Mouse (Mus musculus): ENCODE measurements around the gene Pde9a.

The Pde9a gene

DNA sequence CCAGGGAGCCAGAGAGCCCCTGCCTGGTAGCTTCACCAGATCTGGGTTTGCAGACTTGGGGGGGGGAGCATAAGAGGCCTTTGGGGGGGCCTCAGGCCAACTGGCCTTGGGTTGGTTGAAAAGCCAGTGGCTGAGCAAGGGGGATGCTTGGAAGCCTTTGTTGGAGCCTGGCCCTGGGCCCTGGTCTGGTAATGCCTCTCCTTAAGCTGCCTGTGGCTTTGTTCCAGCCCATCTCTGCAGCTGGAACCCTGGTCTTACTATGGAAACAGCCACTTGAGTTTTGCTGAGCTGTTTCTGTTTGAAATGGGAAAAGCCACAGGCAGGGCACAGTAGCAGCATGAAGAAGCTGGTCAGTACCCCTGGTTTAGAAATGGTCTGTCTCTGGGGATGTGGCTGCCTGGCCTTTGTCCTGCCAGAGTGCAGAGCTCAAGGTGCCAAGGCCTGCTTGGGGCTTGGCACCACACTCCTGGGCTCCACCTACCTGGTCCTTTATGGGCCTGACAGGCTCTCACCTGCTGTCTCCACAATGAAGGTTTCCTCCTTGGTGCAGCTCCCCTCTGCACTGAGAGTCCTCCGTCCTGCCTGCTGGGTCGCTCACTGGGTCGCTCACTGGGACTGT, 3.5 kb downstream of the Pde9a start:
- no peak for DNase-seq

GRCm38 (mm10) chr17:31391462-31391861, 5.5 kb downstream of the Pde9a start:
- no peak for DNase-seq

DNA sequence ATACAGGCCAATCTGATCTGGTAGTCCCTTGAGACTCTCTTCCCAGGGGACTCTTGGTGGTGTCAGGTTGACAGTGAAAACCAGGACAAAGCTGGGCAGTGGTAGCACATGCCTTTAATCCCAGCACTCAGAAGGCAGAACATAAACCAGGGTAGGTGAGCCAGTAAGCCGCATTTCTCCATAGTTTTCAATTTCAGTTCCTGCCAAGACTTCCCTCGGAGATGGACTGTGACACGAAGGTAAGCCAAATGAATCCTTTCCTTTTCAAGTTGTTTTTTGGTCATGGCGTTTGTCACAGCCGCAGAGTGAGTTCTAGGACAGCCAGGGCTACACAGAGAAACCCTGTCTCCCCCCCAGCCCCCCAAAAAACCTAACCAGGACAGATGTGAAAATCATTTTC, 6.0 kb downstream of the Pde9a start:
- no peak for DNase-seq

DNA sequence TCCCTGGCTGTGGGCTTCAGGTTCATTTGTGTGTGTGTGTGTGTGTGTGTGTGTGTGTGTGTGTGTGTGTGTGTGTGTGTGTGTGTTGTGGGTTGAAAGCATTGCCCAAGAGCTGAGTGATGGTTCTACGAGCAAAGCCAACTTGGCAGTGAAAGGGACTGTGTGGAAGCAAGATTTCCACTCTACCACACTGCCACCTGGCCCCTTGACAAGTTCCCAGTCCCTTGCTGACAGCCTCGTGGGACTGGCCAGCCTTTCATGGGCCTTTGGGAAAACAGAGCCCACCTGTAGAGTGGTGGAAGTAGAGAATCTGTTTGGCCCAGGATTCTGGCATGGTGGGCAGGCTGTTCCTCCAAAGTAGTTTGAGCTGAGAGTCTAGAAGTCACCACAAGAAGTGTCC, 7.8 kb downstream of the Pde9a start:
- peak in 1 of 2 experiments; percentile 64 for DNase-seq

GRCm38 (mm10) chr17:31400294-31400693, 14.3 kb downstream of the Pde9a start:
- DNase-seq = no peak

GRCm38 (mm10) chr17:31401160-31401559, 15.2 kb downstream of the Pde9a start:
- DNase-seq = no peak

DNA sequence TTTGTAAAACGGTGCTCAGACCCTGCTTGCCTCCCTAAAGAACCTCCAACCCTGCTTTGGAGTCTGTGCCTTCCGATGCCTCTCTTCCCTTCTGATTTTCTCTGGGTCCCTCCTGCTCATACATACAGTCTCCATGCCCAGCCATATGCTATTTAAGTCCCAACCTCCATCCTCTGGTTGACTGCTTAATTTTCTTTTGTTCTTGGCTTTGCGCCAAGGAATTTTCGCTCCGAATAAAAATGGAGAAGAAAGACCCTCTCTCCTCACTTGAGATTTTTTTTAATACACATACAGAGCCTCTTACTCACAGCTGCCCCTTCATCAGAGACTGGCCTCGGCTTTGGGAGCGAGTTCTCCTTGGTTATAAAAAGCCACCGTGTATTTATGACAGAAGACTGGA, 16.7 kb downstream of the Pde9a start:
- no peak for DNase-seq

GRCm38 (mm10) chr17:31405694-31406227, 19.8 kb downstream of the Pde9a start:
- DNase-seq = no peak

- DNase-seq = peak in 1 of 2 experiments; percentile 48
Measured at GRCm38 (mm10) chr17:31409741-31410350, 23.8 kb downstream of the Pde9a start.

GRCm38 (mm10) chr17:31415258-31415657, 29.2 kb downstream of the Pde9a start:
- DNase-seq = no peak

GRCm38 (mm10) chr17:31418804-31419597, 33.0 kb downstream of the Pde9a start:
- peak; percentile 84 to 85 for DNase-seq

DNA sequence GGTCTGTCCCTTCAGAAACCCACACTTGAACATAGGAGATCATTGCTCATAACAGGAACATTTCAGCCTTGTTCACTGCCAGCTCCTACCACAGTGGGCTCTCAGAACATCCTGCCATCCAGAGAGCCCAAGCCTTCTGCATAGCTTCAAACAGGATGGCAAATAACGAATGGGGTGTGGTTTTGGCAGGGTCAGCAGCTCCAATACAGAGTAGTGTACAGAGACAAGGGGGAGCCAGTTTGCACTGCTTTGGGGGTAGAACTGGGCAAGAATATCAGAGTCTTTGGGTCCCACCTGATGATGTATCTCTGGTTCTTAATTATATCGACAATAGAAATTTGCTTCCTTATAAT, 33.6 kb downstream of the Pde9a start:
- DNase-seq = no peak

- DNase-seq = no peak
Measured at GRCm38 (mm10) chr17:31419995-31420394, 34.0 kb downstream of the Pde9a start.

DNA sequence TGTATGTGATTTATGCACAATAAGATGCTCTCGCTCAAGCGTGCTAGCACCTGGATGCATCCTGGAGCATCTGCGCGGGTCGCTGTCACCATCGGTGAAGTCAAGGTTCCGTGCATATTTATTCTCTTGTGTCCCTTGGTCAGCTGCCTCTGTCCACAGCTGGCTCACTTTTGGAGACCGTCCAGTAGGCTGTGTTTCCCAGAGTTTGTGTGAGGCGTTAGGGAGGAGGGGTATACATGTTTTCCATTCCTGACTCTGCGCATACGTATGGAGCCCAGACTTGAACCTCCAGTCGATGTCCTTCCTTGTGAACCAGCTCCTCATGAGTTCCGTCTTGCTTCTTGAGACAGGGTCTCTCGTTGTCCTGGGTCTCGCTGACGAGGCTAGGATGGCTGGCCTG, 34.6 kb downstream of the Pde9a start:
- no peak for DNase-seq

DNA sequence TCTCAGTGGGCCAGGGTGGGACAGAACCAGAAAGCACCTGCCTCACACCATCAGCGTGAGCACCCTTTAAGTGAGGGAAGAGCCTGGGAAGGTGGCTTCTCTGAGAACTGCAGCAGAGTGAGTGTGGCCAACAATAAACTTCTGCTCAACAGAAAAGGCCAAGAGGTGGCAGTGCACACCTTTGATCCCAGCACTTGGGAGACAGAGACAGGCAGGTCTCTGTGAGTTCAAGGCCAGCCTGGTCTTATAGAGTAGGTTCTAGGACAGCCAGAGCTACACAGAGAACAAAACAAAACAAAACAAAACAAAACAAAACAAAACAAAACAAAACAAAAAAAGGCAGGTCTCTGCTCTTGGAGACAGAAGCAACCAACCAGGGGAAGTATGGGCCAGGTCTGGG, 36.4 kb downstream of the Pde9a start:
- DNase-seq = no peak

DNA sequence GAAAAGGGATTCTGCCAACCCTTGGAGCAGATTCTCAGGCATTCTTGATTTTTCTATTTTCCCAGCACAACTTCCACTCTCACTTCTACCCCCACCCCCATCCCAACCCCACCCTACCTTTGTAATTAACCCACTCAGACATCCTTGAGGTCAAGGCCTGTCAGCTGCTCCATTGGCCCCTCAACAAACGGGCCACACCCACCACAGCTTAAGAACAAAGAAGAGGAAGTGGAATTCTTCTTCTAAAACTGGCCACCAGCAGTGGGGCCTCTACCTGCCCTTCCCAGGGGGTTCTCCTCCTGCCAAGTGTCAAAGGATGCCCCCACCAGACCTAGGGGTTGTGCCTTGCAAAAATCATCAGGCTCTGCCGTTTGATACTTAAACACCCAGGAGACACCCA, 37.0 kb downstream of the Pde9a start:
- no peak for DNase-seq

DNA sequence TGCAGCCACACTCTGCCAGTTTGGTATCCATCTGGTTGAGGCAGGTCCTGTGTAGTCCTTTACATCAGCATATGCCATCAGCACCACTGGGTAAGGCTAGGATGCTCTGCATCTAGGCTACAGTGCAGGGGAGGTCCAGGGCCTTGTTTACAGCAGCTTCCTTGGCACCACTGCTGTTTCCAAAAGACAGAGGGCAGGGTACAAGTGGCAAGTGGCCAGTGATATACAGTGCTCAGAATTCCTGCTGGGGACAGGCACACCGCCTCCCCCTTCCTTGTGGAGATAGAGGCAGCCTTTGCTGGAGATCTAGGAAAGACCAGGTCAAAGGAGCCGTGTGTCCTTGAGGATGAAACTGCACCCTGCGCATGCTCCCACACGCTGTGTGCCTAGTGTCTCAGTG, 38.3 kb downstream of the Pde9a start:
- no peak for DNase-seq

DNA sequence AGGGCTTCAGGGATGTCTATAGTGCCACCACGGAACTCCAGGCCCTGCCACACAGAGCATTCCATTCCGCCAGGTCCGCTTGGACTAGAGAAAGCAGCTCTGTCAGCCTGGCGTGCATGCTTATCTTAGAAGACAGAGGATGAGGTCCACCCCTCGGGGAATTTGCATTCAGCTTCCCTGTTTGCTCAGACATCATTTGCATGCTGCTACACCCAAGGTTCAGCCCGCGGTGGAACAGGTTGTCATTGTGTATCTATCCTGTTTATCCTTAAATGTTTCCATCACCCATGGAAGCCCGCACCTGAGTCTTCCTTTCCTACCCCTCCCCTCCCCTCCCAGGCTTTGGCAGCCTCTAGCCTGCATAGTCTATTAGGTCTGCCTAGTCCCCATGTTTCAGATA, 38.8 kb downstream of the Pde9a start:
- no peak for DNase-seq

DNA sequence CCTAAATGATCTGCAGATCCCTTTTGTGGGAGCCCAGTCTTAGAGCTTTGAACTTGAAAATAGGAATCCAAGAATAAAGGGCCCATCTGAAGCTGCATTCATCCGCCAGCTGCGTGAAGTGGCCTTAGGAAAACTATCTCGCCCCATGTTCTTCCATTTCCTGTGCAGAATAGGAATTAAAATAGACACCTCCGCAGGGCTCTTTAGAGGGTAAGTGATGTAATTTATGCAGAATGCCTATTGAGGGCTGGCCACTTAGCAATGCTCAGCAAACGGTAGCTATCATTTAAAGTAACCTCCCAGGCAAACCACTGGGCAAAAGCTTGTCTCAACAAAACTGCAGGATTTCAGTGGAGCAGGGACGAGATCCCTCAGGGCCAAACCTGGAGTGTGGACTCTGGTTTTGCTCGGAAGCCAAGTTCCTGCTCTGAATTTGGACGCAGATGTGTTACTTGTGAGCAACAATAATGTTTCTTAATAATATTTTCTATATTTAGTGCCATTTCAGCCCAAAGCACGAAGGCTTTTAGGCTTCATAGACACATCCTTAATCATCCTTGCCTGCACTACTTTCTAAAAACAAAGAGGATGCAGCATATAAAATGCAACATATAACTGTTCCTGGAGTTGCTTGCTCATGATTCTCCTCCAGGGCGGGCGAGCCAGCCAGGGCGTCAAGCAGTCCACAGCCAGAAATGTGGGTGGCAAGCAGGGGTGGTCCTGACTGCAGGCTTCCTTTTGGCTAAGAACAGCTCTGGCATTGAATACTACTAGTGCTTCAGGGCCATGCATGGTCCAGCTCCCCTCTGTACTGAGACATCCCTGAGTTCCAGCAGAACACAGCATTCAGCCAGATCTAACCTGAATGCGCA, 40.1 kb downstream of the Pde9a start:
- no peak for DNase-seq

DNA sequence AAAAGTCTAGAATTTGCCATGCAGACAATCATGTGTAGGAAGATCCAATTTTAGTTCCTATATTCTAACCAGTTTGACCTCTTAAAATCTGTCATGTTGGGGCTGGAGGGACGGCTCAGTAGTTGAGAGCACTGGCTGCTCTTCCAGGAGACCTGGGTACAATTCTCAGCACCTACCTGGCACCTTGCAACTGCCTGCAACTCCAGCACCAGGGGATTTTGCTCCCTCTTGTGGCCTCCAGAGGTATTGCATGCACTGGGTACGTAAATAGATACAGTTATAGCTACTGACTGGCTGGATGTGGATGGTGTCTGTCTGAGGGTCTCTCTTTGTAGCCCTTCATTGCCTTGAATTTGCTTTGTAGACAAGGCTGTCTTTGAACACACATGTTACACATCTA, 43.4 kb downstream of the Pde9a start:
- no peak for DNase-seq

DNA sequence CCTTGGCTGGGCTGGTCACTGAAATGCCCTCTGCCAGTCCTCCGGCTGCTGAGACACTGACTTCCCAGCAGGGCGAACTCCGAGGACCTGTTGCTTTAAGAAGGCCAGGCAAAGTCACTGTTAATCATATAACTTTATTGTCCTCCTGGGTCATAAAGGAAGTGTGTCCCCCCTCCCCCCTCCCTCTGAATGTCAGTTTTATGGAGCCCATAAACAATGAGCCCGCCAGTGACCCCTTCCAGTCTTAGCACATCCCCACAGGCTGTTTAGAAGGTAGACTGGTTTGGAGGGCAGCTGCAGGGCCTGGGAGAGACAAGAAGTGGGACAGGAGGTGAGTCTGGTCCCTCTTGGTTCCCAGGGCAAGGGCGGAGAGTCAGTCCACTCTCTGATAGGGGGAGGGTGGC, 46.9 kb downstream of the Pde9a start:
- DNase-seq = no peak

- no peak for DNase-seq
Measured at GRCm38 (mm10) chr17:31433401-31433928, 47.5 kb downstream of the Pde9a start.
